ENCODE assay signal across 8 mouse cellular contexts in the genomic region with DNA sequence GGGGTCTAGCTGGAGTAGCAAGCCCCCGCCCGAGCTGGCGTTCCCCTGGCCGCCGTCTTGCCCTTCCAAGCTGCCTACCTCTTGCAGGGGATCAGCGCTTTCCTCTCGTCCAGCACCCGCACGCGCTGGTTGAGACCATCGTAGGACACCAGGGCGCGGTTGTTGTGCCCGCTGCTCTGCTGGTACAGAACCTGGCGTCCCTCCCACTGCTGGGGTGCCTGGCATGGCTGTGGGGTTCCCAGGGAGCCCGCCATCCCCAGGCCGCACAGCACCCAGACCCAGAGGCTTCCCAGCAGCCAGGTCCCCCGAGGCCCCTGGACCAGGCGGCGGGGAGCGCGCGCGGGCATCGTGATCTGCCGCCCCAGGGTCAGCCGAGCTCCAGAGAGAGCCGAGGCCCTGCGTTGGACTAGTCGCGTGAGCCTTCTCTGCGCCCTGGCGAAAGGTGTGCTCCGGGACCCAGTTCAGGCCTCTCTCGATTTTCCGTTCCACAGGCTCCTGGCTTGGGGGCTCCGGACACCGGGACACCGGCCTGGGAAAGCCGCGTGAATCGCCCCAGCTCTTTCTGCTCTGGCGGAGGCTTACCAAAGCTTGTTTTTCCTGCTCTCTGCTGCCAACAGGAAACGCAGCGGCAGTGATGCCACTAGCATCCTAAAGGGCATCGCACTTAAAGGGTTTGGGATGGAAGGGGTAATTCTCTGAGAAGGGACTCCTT. TPM values are rescaled to one million over a fixed set of nuclear protein-coding genes. Genes with fewer than 3 reads are reported as not detected.
A peak's percentile ranks its signal among the peaks of the same experiment; 100 is the strongest.
DNase-seq lines count a peak whose midpoint lies in the region; ATAC-seq lines count a peak whose summit lies in the region.

Epdr1 (minus strand) TSS at position 712 of the 712 bp plus-strand sequence.

- under 1% methylated on average over 45 of the region's 46 CpGs for WGBS in lung, embryonic 16.5 days

- peak; percentile 81 for ATAC-seq in lung, embryonic 16.5 days (ENCODE audit: low read depth)

- H3K36me3 ChIP-seq in lung, embryonic 16.5 days (ENCODE audit: control insufficient read depth, insufficient read depth, low read length), result no peaks in the 10 kb centered on the region

- H3K9ac ChIP-seq in lung, embryonic 16.5 days (ENCODE audit: low read length), result peak within 1 kb of the TSS; percentile 89

- peak within 1 kb of the TSS; percentile 99 for H3K4me2 ChIP-seq in lung, embryonic 16.5 days (ENCODE audit: low read depth, low read length)

- H3K4me3 ChIP-seq in lung, embryonic 16.5 days (ENCODE audit: low read length), result peak within 1 kb of the TSS; percentile 74

- peaks cover 7% of the 10 kb centered on the region for H3K4me1 ChIP-seq in lung, embryonic 16.5 days (replicated peaks; ENCODE audit: control insufficient read depth, insufficient read depth, low read length)

- peak within 1 kb of the TSS; percentile 51 for H3K27ac ChIP-seq in lung, embryonic 16.5 days (ENCODE audit: low read length)

- DNase-seq in Muller cell, postnatal 12 days (ENCODE audit: inconsistent ontology term), result peak; percentile 84
- DNase-seq in cerebellum, adult 8-10 months, result peak; percentile 78
- DNase-seq in forelimb bud, embryonic 11.5 days (ENCODE audit: low read depth, low spot score), result peak; percentile 81
- DNase-seq in heart, postnatal 4 days, result peak; percentile 71
- DNase-seq in layer of hippocampus, adult 9-11 months, result peak; percentile 63
- DNase-seq in ovary, postnatal 36 days (ENCODE audit: low spot score), result peak; percentile 73
- peak; percentile 36 to 37 for DNase-seq in thymus, postnatal 36 days

- peaks cover 8% of the 10 kb centered on the region for H3K27me3 ChIP-seq in lung, embryonic 16.5 days (ENCODE audit: control insufficient read depth, insufficient read depth, low read depth, low read length)

- no peaks in the 10 kb centered on the region for H3K9me3 ChIP-seq in lung, embryonic 16.5 days (ENCODE audit: control insufficient read depth, low read length)

RNA-seq across cellular contexts. Expression of gene Epdr1, which starts in this region (rescaled TPM):
- total RNA-seq in heart, postnatal 4 days (2021), result 10 to 100 TPM; 11.3 to 12.5 TPM
- polyA plus RNA-seq in lung, embryonic 16.5 days (2015; fragmentation: Nextera tagmentation; extraction: Ambion mirVana), result 22.5 TPM in 2 replicates

Comparison
In these comparisons a context has a peak if more than half of its experiments do, and no peak if none do; other contexts are left out.
1. Peak in every context shown above with its lines: DNase-seq, ATAC-seq, H3K4me3 ChIP-seq and H3K27ac ChIP-seq.